Mouse (Mus musculus): ENCODE data around the gene Psat1. TPM values are rescaled to one million over a fixed set of nuclear protein-coding genes. Genes with fewer than 3 reads are reported as not detected.

Gene Psat1
- 5.2 TPM for polyA plus RNA-seq (2014; fragmentation: Illumina TruSeq; extraction: RNeasy Lipid Tissue Mini Kit (QIAGEN cat#74804); ENCODE audit: low replicate concordance)

DNA sequence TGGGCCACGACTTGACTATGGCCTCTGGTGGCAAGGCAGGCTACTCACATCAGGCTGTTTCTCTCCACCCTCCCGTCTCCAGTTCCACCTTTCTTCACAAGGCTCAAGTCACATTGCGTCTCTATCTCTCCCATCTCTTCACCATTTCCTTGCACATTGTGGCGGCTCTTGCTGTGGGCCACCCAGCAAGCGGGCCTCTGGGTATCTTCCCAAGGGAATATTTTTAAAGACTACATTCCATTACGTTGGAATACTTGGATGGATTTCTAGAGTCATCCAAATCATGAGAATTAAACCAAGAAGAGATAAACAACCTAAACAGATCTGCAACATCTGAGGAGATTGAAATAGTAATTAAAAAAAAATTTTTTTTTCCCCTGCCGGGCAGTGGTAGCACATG is at the start of gene Psat1:
Psat1 (minus strand) TSS at position 101 of the 400 bp plus-strand sequence.

GRCm38 (mm10) chr19:15984449-15985171 is 37.5 kb upstream of the Psat1 start, which contains the start of gene Cep78:
Cep78 (minus strand) TSS chr19:15984989.

Other genes with a start within 250 kb of the Psat1 start
- 4.7 TPM for gene Cep78, start 37.7 kb upstream of the Psat1 start, polyA plus RNA-seq (2014; fragmentation: Illumina TruSeq; extraction: RNeasy Lipid Tissue Mini Kit (QIAGEN cat#74804); ENCODE audit: low replicate concordance)
- 46.0 TPM for gene Gnaq, start 185.5 kb upstream of the Psat1 start, polyA plus RNA-seq (2014; fragmentation: Illumina TruSeq; extraction: RNeasy Lipid Tissue Mini Kit (QIAGEN cat#74804); ENCODE audit: low replicate concordance)

Measured in small intestine, adult 10 weeks (tissue).